Mouse (Mus musculus) retina, adult 2 months (tissue): Measurements from ENCODE around the gene Slc19a1.
A peak's percentile ranks its signal among the peaks of the same experiment; 100 is the strongest.

ENCODE experiments used
- DNase-seq: peaks from one replicate; pipeline ENCODE4 v3.0.0-alpha.2; 2012; ENCODE audit warnings: low read depth, low spot score

Gene Slc19a1

GRCm38 (mm10) chr10:77032591-77033322 is 716 bp downstream of the Slc19a1 start:
- DNase-seq, result peak; percentile 92

GRCm38 (mm10) chr10:77033323-77034025 is 1.4 kb downstream of the Slc19a1 start:
- no peak for DNase-seq

GRCm38 (mm10) chr10:77035487-77035886 is 3.4 kb downstream of the Slc19a1 start:
- no peak for DNase-seq

- DNase-seq, result peak; percentile 66
Observed at GRCm38 (mm10) chr10:77038579-77039174, 6.6 kb downstream of the Slc19a1 start.

GRCm38 (mm10) chr10:77048196-77048595 is 16.2 kb downstream of the Slc19a1 start:
- DNase-seq, result no peak

- no peak for DNase-seq
Observed at GRCm38 (mm10) chr10:77048606-77049005, 16.6 kb downstream of the Slc19a1 start.

- no peak for DNase-seq
Observed at GRCm38 (mm10) chr10:77056768-77057167, 24.7 kb downstream of the Slc19a1 start.

GRCm38 (mm10) chr10:77061426-77061825 is 29.4 kb downstream of the Slc19a1 start:
- DNase-seq, result no peak

- no peak for DNase-seq
Observed at GRCm38 (mm10) chr10:77062393-77063010, 30.5 kb downstream of the Slc19a1 start.

- DNase-seq, result no peak
Observed at GRCm38 (mm10) chr10:77064239-77064638, 32.2 kb downstream of the Slc19a1 start.

- no peak for DNase-seq
Observed at GRCm38 (mm10) chr10:77064659-77065058, 32.6 kb downstream of the Slc19a1 start.

- no peak for DNase-seq
Observed at GRCm38 (mm10) chr10:77068469-77068868, 36.4 kb downstream of the Slc19a1 start.

- peak; percentile 62 for DNase-seq
Observed at GRCm38 (mm10) chr10:77070072-77070471, 38.0 kb downstream of the Slc19a1 start.

- DNase-seq, result no peak
Observed at GRCm38 (mm10) chr10:77074276-77074974, 42.4 kb downstream of the Slc19a1 start.

GRCm38 (mm10) chr10:77078456-77078855 is 46.4 kb downstream of the Slc19a1 start:
- no peak for DNase-seq

- DNase-seq, result no peak
Observed at GRCm38 (mm10) chr10:77078961-77079360, 46.9 kb downstream of the Slc19a1 start.

- DNase-seq, result peak; percentile 54
Observed at GRCm38 (mm10) chr10:77082453-77082852, 50.4 kb downstream of the Slc19a1 start.

- no peak for DNase-seq
Observed at GRCm38 (mm10) chr10:77082921-77083320, 50.9 kb downstream of the Slc19a1 start.

GRCm38 (mm10) chr10:77084568-77084967 is 52.5 kb downstream of the Slc19a1 start:
- DNase-seq, result no peak

- no peak for DNase-seq
Observed at GRCm38 (mm10) chr10:77089336-77089735, 57.3 kb downstream of the Slc19a1 start.

GRCm38 (mm10) chr10:77090063-77090462 is 58.0 kb downstream of the Slc19a1 start:
- DNase-seq, result no peak
